Mouse (Mus musculus): Measurements from ENCODE around the gene Csrp3.

The Csrp3 gene

DNA sequence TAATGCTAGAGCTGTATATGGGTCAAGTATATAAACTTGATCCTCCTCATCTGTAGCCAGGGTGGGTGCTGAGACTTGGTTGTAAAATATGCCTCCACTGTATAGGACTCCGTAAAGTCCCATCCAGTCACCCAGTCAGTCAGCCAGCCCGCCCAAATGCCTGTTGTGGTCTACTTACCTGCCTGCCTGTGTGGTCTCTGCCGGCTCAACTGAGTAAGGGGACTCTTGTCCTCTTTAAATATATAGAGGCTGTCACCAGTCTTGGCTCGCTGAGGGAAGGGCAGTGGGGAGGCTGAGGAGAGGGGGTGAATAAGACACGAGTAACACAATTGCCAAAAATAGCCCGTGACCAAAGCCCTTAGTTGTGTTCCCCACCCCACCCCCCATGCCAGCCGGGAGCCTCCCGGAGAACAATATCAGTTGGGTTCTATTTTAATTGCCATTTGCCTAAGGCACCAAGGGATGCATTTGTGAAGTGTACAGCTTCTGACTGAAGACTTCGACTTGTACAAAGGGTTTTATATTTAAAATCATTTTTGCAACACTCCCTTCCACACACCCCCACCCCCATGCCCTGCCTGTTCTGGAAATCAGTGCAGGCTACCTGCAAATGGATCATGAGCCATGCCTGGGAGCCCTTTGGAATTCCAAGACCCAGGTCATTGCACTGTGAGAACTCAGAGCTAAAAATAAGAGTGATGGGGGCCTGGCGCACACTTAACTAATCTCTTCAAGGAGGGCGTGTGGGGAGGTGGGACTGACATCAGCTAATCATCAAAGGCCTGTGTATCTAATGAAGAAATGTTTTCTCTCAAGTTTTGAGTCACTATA is at the start of gene Csrp3:
Gene Csrp3 (minus strand): TSS at position 214 of the 831 bp plus-strand sequence.
- no peak for DNase-seq (ENCODE audit: low read depth)

- DNase-seq (ENCODE audit: low read depth) = no peak
Measured at GRCm38 (mm10) chr7:48896051-48896450, 48.2 kb upstream of the Csrp3 start.

- no peak for DNase-seq (ENCODE audit: low read depth)
Measured at GRCm38 (mm10) chr7:48895475-48895874, 47.6 kb upstream of the Csrp3 start.

GRCm38 (mm10) chr7:48894763-48895162 is 46.9 kb upstream of the Csrp3 start:
- DNase-seq (ENCODE audit: low read depth) = no peak

DNA sequence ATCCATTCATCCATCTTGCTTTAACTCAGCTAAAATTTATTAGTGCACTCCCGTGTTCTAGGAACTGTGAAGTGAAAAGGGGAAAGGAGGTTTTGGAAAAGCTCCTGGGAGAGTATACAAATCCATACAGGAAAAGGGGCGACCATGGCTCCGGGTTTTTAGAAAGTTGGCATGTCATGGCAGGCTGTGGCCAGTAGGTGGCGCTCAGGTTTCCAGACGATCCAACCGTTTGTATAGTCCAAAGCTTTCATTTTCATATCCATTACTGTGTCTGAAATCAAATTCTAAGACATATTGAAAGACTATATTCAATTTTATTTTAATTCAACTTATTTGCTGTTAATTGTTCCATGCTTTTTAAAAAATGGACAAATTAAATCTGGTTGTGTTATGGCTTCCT is 46.3 kb upstream of the Csrp3 start:
- peak; percentile 51 for DNase-seq (ENCODE audit: low read depth)

- no peak for DNase-seq (ENCODE audit: low read depth)
Measured at GRCm38 (mm10) chr7:48893093-48893492, 45.3 kb upstream of the Csrp3 start.

DNA sequence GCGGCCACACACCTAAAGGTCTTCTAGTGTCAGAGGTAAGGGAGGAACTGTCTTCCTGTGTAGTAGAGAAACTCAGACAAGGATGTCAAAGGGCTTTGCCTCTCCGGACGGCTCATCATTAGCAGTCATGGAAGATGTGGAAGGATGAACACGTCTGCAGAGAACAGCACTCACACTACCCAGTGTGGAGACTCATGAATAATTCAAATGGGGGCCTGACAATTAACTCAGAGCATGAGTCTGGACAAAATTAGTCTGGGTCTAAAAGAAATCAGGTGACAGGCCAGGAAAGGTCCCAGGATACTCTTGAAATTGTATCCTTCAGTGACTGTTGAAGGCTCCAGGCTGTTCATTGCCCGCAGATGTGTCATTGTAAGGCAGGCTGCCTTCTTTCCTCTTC is 43.2 kb upstream of the Csrp3 start:
- DNase-seq (ENCODE audit: low read depth) = no peak

DNA sequence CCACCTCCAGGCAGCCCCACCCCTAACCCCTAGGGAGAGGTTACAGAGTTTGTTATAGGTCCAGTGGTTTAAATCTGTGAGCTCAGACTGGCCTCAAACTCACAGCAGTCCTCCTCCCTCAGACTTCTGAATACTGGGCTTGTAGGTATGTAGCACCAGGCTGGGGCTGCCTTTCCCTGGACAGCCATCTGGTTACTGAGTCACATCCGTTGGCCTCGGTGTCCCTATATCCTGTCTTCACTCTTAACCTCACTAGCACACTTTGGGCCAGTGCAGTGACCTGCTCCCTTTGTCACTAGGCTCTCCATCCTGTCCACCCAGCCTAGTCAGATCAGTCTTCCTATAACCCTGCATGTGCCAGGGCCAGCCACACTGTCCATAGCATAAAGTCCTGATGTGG is 40.9 kb upstream of the Csrp3 start:
- peak; percentile 83 for DNase-seq (ENCODE audit: low read depth)

GRCm38 (mm10) chr7:48887973-48888372 is 40.1 kb upstream of the Csrp3 start:
- peak; percentile 49 for DNase-seq (ENCODE audit: low read depth)

- no peak for DNase-seq (ENCODE audit: low read depth)
Measured at GRCm38 (mm10) chr7:48884266-48884611, 36.4 kb upstream of the Csrp3 start.

GRCm38 (mm10) chr7:48883525-48884265 is 35.9 kb upstream of the Csrp3 start:
- peak; percentile 63 for DNase-seq (ENCODE audit: low read depth)

- peak; percentile 89 for DNase-seq (ENCODE audit: low read depth)
Measured at GRCm38 (mm10) chr7:48881971-48882609, 34.3 kb upstream of the Csrp3 start.

GRCm38 (mm10) chr7:48881486-48881885 is 33.7 kb upstream of the Csrp3 start, which contains the start of gene E2f8:
E2f8 (minus strand) TSS chr7:48881596.
- peak; percentile 70 for DNase-seq (ENCODE audit: low read depth)

DNA sequence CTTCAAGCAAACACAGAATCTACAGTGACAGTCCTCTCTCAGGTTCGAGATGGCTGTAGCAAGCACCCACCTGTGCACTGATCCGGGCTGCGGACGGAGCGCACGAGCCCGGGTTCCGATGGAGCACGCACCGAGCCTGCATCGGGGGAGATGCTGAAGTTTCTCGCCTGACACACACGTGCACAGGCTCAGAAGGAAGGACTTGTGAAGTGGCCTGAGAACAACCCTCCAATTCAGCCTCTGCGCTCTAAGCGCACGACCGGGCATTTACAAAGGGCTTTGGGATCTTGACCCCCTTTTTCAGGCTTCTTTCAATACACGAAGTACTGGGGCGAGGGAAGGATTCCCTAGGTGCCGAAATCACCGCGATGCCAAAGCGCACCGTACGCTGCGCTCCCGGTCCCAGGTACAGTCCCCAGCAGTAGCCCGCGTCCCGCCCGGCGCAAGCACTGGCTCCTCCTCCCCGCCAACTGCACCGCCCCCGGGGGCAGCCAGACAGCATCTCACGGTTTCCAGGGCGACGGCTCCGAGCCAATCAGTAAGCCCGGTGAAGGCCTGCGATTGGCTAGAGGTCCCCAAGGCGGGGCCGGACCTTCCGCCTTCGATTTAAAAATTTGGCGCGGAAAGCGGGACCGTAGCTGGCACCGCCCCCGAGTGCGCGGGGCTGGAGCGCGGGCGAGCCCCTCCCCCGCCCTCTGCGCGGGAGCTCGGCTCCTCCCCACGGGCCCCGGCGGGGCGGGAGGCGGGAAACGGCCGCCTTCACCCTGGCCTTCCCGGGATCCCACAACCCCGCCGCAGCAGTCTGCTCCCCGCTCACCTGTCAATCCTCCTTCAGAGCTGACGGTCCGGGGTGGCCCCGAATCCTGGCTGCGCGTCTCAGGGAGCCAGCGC is 33.0 kb upstream of the Csrp3 start:
- peak; percentile 97 for DNase-seq (ENCODE audit: low read depth)

DNA sequence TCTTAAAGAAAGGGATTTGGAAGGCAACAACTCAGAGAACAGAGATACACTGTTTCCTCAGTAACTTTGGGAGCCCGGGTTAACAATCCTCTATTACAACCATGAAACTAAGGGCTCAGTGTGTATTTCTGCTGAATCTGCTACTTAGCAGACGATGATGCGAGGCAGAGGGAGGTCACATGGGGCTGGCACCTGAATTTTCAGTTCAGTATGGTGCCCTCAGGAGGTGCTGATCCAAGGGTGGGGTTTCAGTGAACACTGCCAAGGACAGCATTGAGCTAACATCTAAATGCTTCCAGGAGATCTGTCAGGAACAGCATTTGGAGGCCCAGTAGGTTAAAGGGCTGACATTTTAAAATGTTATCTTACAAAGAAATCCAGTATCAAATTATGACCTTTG is 31.7 kb upstream of the Csrp3 start:
- DNase-seq (ENCODE audit: low read depth) = no peak

- DNase-seq (ENCODE audit: low read depth) = no peak
Measured at GRCm38 (mm10) chr7:48877786-48878390, 30.1 kb upstream of the Csrp3 start.

DNA sequence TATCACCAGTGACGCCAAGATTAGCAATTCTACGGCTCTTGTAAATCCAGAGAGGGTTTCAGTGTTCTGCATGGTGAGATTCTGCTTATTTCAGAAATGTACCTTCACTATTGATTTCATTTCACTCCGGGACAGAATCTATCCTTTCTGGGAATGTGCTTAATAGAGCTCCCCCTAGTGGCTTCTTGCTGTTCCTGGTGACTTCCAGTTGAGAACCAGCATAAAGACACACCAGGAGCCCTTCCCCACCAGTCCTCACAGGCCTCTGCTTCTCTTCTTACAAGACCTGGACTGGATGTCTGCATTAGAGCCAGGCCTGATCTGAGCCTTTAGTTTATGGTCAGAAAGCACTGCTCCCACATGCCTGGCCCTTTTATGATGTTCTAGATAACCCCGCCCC is 28.7 kb upstream of the Csrp3 start:
- peak; percentile 78 for DNase-seq (ENCODE audit: low read depth)

GRCm38 (mm10) chr7:48875096-48875495 is 27.3 kb upstream of the Csrp3 start:
- no peak for DNase-seq (ENCODE audit: low read depth)

DNA sequence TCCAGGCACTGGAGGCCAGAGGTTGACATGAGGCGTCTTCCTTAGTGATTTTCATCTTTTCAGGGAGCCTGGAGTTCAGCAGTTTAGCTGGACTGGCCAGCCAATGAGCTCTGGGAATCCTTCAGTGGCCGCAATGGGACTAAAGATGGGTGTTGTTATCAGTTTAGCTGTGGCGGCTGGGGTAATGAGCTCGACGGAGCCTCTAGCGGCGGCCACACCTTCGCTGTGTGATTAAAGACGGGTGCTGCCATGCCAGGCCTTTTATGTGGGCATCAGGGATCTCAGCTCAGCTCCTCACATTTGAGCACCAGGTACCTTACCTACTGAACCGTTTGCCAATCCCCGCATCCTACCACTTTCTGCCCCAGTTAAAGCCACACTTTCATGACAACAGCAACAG is 23.5 kb upstream of the Csrp3 start:
- no peak for DNase-seq (ENCODE audit: low read depth)

DNA sequence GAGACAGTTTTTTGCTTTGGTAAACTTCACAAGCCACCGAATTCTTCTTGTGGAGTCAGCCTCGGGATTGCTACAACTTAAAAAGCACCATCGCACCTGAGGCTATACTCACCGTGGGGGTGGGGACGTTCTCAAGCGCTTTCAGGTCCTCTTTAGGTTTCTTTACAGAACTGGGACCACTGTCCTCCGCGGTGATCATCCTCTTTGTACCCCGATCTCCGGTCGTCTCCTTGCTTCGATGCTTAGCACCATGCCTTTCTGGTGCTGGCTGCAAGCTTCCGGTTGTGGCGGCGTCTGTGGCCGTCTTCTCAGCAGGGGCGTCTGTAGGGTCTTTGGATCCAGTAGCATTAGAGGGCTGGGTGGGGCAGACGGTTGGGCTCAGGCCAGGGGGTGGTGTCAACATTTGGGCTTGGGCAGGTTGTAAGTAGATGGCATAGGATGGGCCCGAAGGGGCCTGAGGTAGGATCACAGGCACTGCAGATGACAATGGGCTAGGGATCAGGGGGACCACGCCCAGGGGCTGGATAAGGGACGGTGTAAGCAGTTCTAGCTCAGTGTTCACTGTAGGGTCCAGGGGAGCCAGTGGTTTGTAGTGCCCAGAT is 22.8 kb upstream of the Csrp3 start:
- DNase-seq (ENCODE audit: low read depth) = no peak

DNA sequence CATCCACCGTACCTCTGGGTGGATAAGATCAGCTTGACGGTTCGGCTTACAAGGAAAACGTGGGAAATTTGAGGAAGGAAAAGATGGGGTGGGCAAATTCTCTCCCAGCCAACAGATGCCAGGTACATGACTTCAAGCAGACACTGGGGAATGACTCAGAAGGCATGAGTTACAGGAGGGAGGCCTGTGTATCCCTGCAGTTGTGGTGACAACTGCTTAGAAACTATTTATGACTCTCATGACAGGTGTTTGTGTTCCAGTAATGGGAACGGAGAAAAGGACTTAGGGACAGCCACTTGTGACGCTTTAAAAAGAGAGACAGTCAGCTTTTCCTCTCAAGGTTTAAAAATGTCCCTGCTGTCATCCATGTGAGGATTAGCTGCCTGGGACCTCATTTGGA is 22.3 kb upstream of the Csrp3 start:
- no peak for DNase-seq (ENCODE audit: low read depth)

Data from 416B (cell line).